Mouse (Mus musculus) duodenum, adult 2 months (tissue): ENCODE results near the gene Rps6. TPM values are rescaled to one million over a fixed set of nuclear protein-coding genes. Genes with fewer than 3 reads are reported as not detected.

Experiments used
- polyA plus RNA-seq: library from polyadenylated mRNA; depleted of rRNA; stranded (reverse); fragments of >200 nt; gene quantifications from 2 replicates; pipeline ENCODE4 v1.2.3, GENCODE M21; 2012; ENCODE audit warnings: low replicate concordance; rRNA removed

Gene Rps6
- 117 and 158 TPM in 2 replicates for polyA plus RNA-seq

DNA sequence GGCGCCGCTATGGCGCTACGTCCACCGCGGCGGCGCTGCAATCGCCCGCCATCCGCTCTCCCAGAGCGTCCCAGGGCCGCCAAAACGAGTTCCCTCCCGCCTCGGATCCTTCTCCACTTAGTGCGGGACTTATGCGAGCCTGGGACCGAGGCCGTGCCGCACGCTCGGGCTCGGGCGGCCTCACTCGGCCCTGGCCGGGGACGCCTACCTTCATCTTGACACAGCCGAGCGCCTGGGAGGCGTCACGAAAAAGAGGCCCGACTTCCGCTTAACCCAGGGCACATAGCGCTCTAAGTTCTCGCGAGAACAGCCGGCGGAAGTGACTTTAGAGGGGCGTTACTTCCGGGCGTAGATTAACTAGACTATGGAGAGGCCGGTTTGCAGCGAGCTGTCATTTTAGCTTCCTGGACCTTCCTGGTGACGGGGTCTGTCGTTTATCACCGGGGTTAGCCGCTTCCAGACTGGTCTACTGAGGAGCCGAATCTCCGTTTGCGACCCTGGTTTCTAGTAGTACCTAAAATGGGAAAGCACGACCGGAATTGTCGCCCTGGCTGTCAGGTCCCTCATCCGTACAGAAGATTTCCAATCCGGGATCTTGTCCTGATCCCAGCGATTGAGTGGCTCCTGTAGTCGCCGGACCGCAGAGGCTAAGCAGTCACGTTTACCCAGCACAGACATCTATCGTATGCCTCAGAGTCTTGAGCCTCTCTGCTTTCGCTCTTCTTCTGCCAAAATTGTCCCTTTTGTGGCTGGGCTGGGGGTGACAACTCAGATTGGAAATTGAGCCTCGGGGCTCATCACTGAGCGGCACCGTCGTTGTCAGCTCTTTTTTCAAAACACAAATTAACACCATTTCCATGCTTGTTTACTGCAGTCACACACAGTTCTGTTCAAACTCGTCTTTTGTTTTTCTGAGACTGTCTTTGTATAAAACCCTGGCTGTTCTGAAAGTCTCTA is at the start of gene Rps6:
Gene Rps6 (minus strand): TSS at position 300 of the 957 bp plus-strand sequence.

DNA sequence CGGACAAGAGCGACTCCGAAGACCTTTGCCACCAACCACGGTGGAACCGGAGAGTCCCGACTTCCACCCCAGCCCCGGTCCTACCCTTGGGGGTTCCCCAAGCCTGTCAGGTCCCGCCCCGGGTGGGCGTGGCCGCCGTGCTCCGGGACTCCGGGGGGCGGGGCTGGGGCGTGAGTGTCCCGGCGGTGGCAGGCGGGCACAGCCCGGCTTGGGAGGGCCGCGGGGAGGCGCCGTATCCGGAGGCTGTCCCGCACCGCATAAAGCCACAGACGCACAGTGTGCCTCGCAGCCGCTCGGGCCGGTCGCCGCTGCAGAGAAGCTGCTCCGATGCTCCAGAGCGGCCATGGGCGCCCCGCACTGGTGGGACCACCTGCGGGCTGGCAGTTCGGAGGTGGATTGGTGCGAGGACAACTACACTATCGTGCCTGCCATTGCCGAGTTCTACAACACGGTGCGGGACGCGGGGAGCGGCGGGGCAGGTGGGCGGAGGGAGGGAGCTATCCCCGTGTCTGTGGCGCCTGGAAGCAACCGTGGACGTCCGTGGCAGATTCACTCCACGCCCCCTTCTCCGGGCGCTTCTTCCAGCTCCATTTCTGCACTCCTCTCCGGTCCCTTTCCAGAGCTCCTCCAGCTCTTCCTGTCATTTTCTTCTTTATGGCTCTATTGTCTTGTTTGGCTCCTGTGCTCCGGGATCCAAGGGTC is 17.1 kb upstream of the Rps6 start, which contains the start of gene Acer2:
Gene Acer2 (plus strand): TSS at position 251 of the 702 bp plus-strand sequence.

Other genes starting within 250 kb of the Rps6 start
- gene Haus6, start 245.4 kb downstream of the Rps6 start, polyA plus RNA-seq = 1.3 and 3.5 TPM in 2 replicates
- 82.9 and 94.5 TPM in 2 replicates for gene Plin2, start 187.4 kb downstream of the Rps6 start, polyA plus RNA-seq
- 1.9 TPM in 2 replicates for gene Dennd4c, start 108.9 kb downstream of the Rps6 start, polyA plus RNA-seq
- gene Acer2, start 17.0 kb upstream of the Rps6 start, polyA plus RNA-seq = 3.5 and 3.9 TPM in 2 replicates